Mouse (Mus musculus) heart, postnatal 0 days (tissue): ENCODE results near the gene Asic1. TPM values are rescaled to one million over a fixed set of nuclear protein-coding genes. Genes with fewer than 3 reads are reported as not detected.

Experiments
- ATAC-seq: fragments of 200-750 bp; cut with Nextera tagmentation; 2 replicates; pipeline ENCODE4 v1.8.0; 2017; ENCODE audit warnings: low read depth, moderate number of reproducible peaks, moderate library complexity; ENCODE audit not compliant: insufficient read depth
- DNase-seq: peaks from one replicate; pipeline ENCODE4 v3.0.0-alpha.2; 2016; ENCODE audit warnings: low spot score
- H3K27ac ChIP-seq: fragments of 300-500 bp; sonication (generic); 2 replicates; pipeline ENCODE4 v1.5.1; 2014; ENCODE audit warnings: low read depth, mild to moderate bottlenecking
- H3K27me3 ChIP-seq: fragments of 300-500 bp; sonication (generic); 2 replicates; pipeline ENCODE4 v1.6.1; 2014; ENCODE audit warnings: low read length, mixed read lengths; ENCODE audit not compliant: control insufficient read depth, insufficient read depth
- H3K36me3 ChIP-seq: fragments of 300-500 bp; sonication (generic); replicated peaks from 2 replicates; pipeline ENCODE4 v1.6.1; 2014; ENCODE audit warnings: low read length, mixed read lengths; ENCODE audit not compliant: control insufficient read depth, insufficient read depth
- H3K4me1 ChIP-seq: fragments of 300-500 bp; sonication (generic); 2 replicates; pipeline ENCODE4 v1.6.1; 2014; ENCODE audit warnings: antibody characterized with exemption; ENCODE audit not compliant: control insufficient read depth, insufficient read depth
- H3K4me2 ChIP-seq: fragments of 300-500 bp; sonication (generic); 2 replicates; pipeline ENCODE4 v1.6.1; 2014; ENCODE audit warnings: low read depth, mild to moderate bottlenecking, low read length, moderate library complexity
- H3K4me3 ChIP-seq: fragments of 300-500 bp; sonication (generic); 2 replicates; pipeline ENCODE4 v1.5.1; 2014; ENCODE audit warnings: low read depth, low read length
- H3K9ac ChIP-seq: fragments of 300-500 bp; sonication (generic); replicated peaks from 2 replicates; pipeline ENCODE4 v1.6.1; 2014; ENCODE audit warnings: low read depth, low read length, mixed read lengths
- H3K9me3 ChIP-seq: fragments of 300-500 bp; sonication (generic); replicated peaks from 2 replicates; pipeline ENCODE4 v1.6.1; 2016; ENCODE audit warnings: low read length; ENCODE audit not compliant: control insufficient read depth
- CTCF ChIP-seq: IDR thresholded peaks from 2 replicates; pipeline ENCODE4 v1.5.1; 2016; ENCODE audit warnings: antibody characterized with exemption, control low read depth, low read depth
- EP300 ChIP-seq: IDR thresholded peaks from 2 replicates; pipeline ENCODE4 v1.6.1; 2016; ENCODE audit warnings: antibody characterized with exemption, low read depth
- WGBS: fragments of 180-500 bp; shearing (Covaris S2); extraction: QIAGEN DNeasy Blood & Tissue Kit; methylation state at CpG from one replicate; pipeline ENCODE4 v1.1.7; 2014; 5-methylcytosine and 5-hydroxymethylcytosine counted together
- polyA plus RNA-seq: library from polyadenylated mRNA; unstranded; fragments of >200 nt; fragmentation: Nextera tagmentation; extraction: Ambion mirVana; gene quantifications from 2 replicates; pipeline ENCODE4 v1.2.1, GENCODE M21; 2015
- total RNA-seq: library from RNA; depleted of rRNA; stranded (reverse); fragments of >200 nt; gene quantifications from 2 replicates; pipeline ENCODE4 v1.2.3, GENCODE M21; 2014; ENCODE audit warnings: low replicate concordance

Asic1 gene
- total and polyA plus RNA-seq, 2 experiments from 2014 or later: 0.11 to 1.3 TPM

- peaks cover 36% of the 10 kb centered on the region for H3K4me1 ChIP-seq
- TF ChIP-seq EP300 (no peak), CTCF (no peak)
- WGBS: 91% methylated on average over 9 of the region's 9 CpGs
Measured at GRCm38 (mm10) chr15:99718461-99719021, 48.4 kb downstream of the Asic1 start.

GRCm38 (mm10) chr15:99719865-99720264, 49.7 kb downstream of the Asic1 start:
- Histone ChIP-seq H3K36me3 (no peaks in the 10 kb centered on the region; the same call in 1 of the 2 replicates), H3K4me3 (no peak overlapping the region), H3K9me3 (no peaks in the 10 kb centered on the region), H3K4me2 (no peak overlapping the region), H3K9ac (no peak overlapping the region), H3K4me1 (peaks cover 46% of the 10 kb centered on the region), H3K27me3 (no peaks in the 10 kb centered on the region), H3K27ac (no peak overlapping the region)
- ATAC-seq (no peak), DNase-seq (no peak)
- 74% methylated on average over 8 of the region's 8 CpGs for WGBS
- TF ChIP-seq EP300: no peak

More at GRCm38 (mm10) chr15:99718461-99719021, 48.4 kb downstream of the Asic1 start:
- Histone ChIP-seq H3K36me3 (no peaks in the 10 kb centered on the region; the same call in 1 of the 2 replicates), H3K9me3 (no peaks in the 10 kb centered on the region), H3K9ac (no peak overlapping the region), H3K4me3 (no peak overlapping the region), H3K4me2 (no peak overlapping the region), H3K27me3 (no peaks in the 10 kb centered on the region), H3K27ac (no peak overlapping the region)
- DNase-seq (no peak), ATAC-seq (no peak)

- no peak overlapping the region for H3K4me3 ChIP-seq
- H3K27ac ChIP-seq: peak overlapping the region; percentile 98; the same call in 1 of the 2 replicates
- TF ChIP-seq EP300 (no peak), CTCF (no peak)
- H3K27me3 ChIP-seq: no peaks in the 10 kb centered on the region
- H3K36me3 ChIP-seq: no peaks in the 10 kb centered on the region; the same call in 1 of the 2 replicates
- H3K9ac ChIP-seq: no peak overlapping the region
- H3K9me3 ChIP-seq: no peaks in the 10 kb centered on the region
- DNase-seq (no peak), ATAC-seq (no peak)
- H3K4me2 ChIP-seq: no peak overlapping the region
- H3K4me1 ChIP-seq: peaks cover 39% of the 10 kb centered on the region
- WGBS: 77% methylated on average over 25 of the region's 25 CpGs
Measured at GRCm38 (mm10) chr15:99721921-99722743, 52.0 kb downstream of the Asic1 start.

- Histone ChIP-seq H3K4me1 (peaks cover 32% of the 10 kb centered on the region), H3K4me2 (peak overlapping the region; percentile 63; the same call in 1 of the 2 replicates), H3K27ac (peak overlapping the region; percentile 98), H3K9me3 (no peaks in the 10 kb centered on the region), H3K4me3 (no peak overlapping the region), H3K27me3 (no peaks in the 10 kb centered on the region), H3K36me3 (peaks cover 8% of the 10 kb centered on the region), H3K9ac (no peak overlapping the region)
- WGBS: 45% methylated on average over 10 of the region's 10 CpGs
- ATAC-seq (no peak), DNase-seq (no peak)
- no peak for TF ChIP-seq EP300
- TF ChIP-seq CTCF: no peak
Measured at GRCm38 (mm10) chr15:99723120-99723514, 52.9 kb downstream of the Asic1 start.

GRCm38 (mm10) chr15:99723515-99724291, 53.5 kb downstream of the Asic1 start:
- ATAC-seq: peak; percentile 13
- DNase-seq: peak; percentile 75
- H3K4me2 ChIP-seq: peak overlapping the region; percentile 63
- H3K9me3 ChIP-seq: no peaks in the 10 kb centered on the region
- H3K9ac ChIP-seq: peak overlapping the region; percentile 48; the same call in 1 of the 2 replicates
- 12% methylated on average over 11 of the region's 11 CpGs for WGBS
- H3K4me3 ChIP-seq: peak overlapping the region; percentile 8
- H3K36me3 ChIP-seq: peaks cover 14% of the 10 kb centered on the region
- H3K4me1 ChIP-seq: peaks cover 32% of the 10 kb centered on the region
- TF ChIP-seq CTCF: no peak
- no peak for TF ChIP-seq EP300
- no peaks in the 10 kb centered on the region for H3K27me3 ChIP-seq
- peak overlapping the region; percentile 98 for H3K27ac ChIP-seq
